Mouse (Mus musculus): ENCODE measurements around the gene Hibch. TPM values are rescaled to one million over a fixed set of nuclear protein-coding genes. Genes with fewer than 3 reads are reported as not detected.
"Not testable (repeated sequence)": the region's sequence is repeated elsewhere in the genome, so short reads cannot be mapped to it uniquely, and the experiment has no call there.

The Hibch gene
- polyA plus RNA-seq, 1 experiment from 2014 or later, result 23.8 TPM

- H3K27me3 ChIP-seq, result no peaks in the 10 kb centered on the region
- peak within 1 kb of the TSS; percentile 72 for H3K4me2 ChIP-seq
- peak within 1 kb of the TSS; percentile 89 for H3K27ac ChIP-seq
- no peaks in the 10 kb centered on the region for H3K36me3 ChIP-seq
- H3K4me3 ChIP-seq, result peak within 1 kb of the TSS; percentile 63
- peak within 1 kb of the TSS; percentile 74 for H3K9ac ChIP-seq
- ATAC-seq (ENCODE audit: insufficient number of reproducible peaks, low FRiP score, low TSS enrichment, low read depth), result peak; percentile 75
- under 1% methylated on average over 57 of the region's 59 CpGs for WGBS
- no peaks in the 10 kb centered on the region for H3K9me3 ChIP-seq
- 0 out of 2 replicates have a peak, but pooled peaks cover 8% of the 10 kb centered on the region for H3K4me1 ChIP-seq
Observed at GRCm38 (mm10) chr1:52816910-52817812, 27.6 kb upstream of the Hibch start, which contains the start of gene Inpp1. Gene Inpp1 (minus strand): TSS chr1:52817688.

- 0 out of 2 replicates have a peak, but pooled peaks cover 8% of the 10 kb centered on the region for H3K4me1 ChIP-seq
- peak overlapping the region; percentile 89 for H3K27ac ChIP-seq
- H3K9ac ChIP-seq, result peak overlapping the region; percentile 74
- no peaks in the 10 kb centered on the region for H3K36me3 ChIP-seq
- H3K4me3 ChIP-seq, result peak overlapping the region; percentile 63
- H3K4me2 ChIP-seq, result peak overlapping the region; percentile 72
- no peak for ATAC-seq (ENCODE audit: insufficient number of reproducible peaks, low FRiP score, low TSS enrichment, low read depth)
- no peaks in the 10 kb centered on the region for H3K9me3 ChIP-seq
- WGBS, result 4% methylated on average over 7 of the region's 7 CpGs
- no peaks in the 10 kb centered on the region for H3K27me3 ChIP-seq
Observed at GRCm38 (mm10) chr1:52817813-52818147, 26.9 kb upstream of the Hibch start.

- Histone ChIP-seq H3K9ac (no peak overlapping the region), H3K27ac (no peak overlapping the region), H3K4me1 (no peaks in the 10 kb centered on the region), H3K4me2 (no peak overlapping the region), H3K4me3 (no peak overlapping the region), H3K36me3 (no peaks in the 10 kb centered on the region), H3K27me3 (no peaks in the 10 kb centered on the region), H3K9me3 (no peaks in the 10 kb centered on the region)
- 87% methylated on average over 3 of the region's 3 CpGs for WGBS
- no peak for ATAC-seq (ENCODE audit: insufficient number of reproducible peaks, low FRiP score, low TSS enrichment, low read depth)
Observed at GRCm38 (mm10) chr1:52839099-52839498, 5.6 kb upstream of the Hibch start.

- ATAC-seq (ENCODE audit: insufficient number of reproducible peaks, low FRiP score, low TSS enrichment, low read depth), result no peak
- no peak overlapping the region for H3K27ac ChIP-seq
- 10% methylated on average over 3 of the region's 3 CpGs for WGBS
- peak overlapping the region; percentile 62 for H3K4me2 ChIP-seq
- H3K27me3 ChIP-seq, result no peaks in the 10 kb centered on the region
- H3K36me3 ChIP-seq, result no peaks in the 10 kb centered on the region
- H3K4me3 ChIP-seq, result peak overlapping the region; percentile 65
- peaks cover 8% of the 10 kb centered on the region for H3K4me1 ChIP-seq
- H3K9ac ChIP-seq, result no peak overlapping the region
- no peaks in the 10 kb centered on the region for H3K9me3 ChIP-seq
Observed at GRCm38 (mm10) chr1:52844354-52844753, 375 bp upstream of the Hibch start.

- no peaks in the 10 kb centered on the region for H3K36me3 ChIP-seq
- no peak overlapping the region for H3K27ac ChIP-seq
- H3K4me3 ChIP-seq, result no peak overlapping the region
- H3K27me3 ChIP-seq, result no peaks in the 10 kb centered on the region
- no peaks in the 10 kb centered on the region for H3K9me3 ChIP-seq
- no peak overlapping the region for H3K4me2 ChIP-seq
- H3K4me1 ChIP-seq, result peaks cover 8% of the 10 kb centered on the region
- ATAC-seq (ENCODE audit: insufficient number of reproducible peaks, low FRiP score, low TSS enrichment, low read depth), result no peak
- WGBS, result 92% methylated on average over 4 of the region's 4 CpGs
- no peak overlapping the region for H3K9ac ChIP-seq
Observed at GRCm38 (mm10) chr1:52846556-52846955, 1.8 kb downstream of the Hibch start.

GRCm38 (mm10) chr1:52849422-52849821 lies 4.7 kb downstream of the Hibch start:
- WGBS, result 82% methylated on average over 4 of the region's 4 CpGs
- Histone ChIP-seq H3K27ac (no peak overlapping the region), H3K9me3 (no peaks in the 10 kb centered on the region), H3K9ac (no peak overlapping the region), H3K36me3 (no peaks in the 10 kb centered on the region), H3K4me3 (no peak overlapping the region), H3K4me2 (no peak overlapping the region), H3K27me3 (no peaks in the 10 kb centered on the region), H3K4me1 (peaks cover 8% of the 10 kb centered on the region)
- no peak for ATAC-seq (ENCODE audit: insufficient number of reproducible peaks, low FRiP score, low TSS enrichment, low read depth)

GRCm38 (mm10) chr1:52854029-52854428 lies 9.3 kb downstream of the Hibch start:
- H3K27me3 ChIP-seq; H3K36me3 ChIP-seq; ATAC-seq (ENCODE audit: insufficient number of reproducible peaks, low FRiP score, low TSS enrichment, low read depth); H3K27ac ChIP-seq; H3K4me2 ChIP-seq; H3K9me3 ChIP-seq; H3K9ac ChIP-seq; H3K4me1 ChIP-seq; H3K4me3 ChIP-seq: not testable (repeated sequence)
- WGBS, result 84% methylated on average over 1 of the region's 1 CpGs

GRCm38 (mm10) chr1:52855904-52856601 lies 11.3 kb downstream of the Hibch start:
- WGBS, result 79% methylated on average over 7 of the region's 7 CpGs
- Histone ChIP-seq H3K36me3 (peaks cover 7% of the 10 kb centered on the region; the same call in 1 of the 2 replicates), H3K27me3 (no peaks in the 10 kb centered on the region), H3K4me2 (no peak overlapping the region), H3K4me1 (no peaks in the 10 kb centered on the region), H3K9me3 (no peaks in the 10 kb centered on the region), H3K4me3 (no peak overlapping the region), H3K9ac (no peak overlapping the region), H3K27ac (no peak overlapping the region)
- ATAC-seq (ENCODE audit: insufficient number of reproducible peaks, low FRiP score, low TSS enrichment, low read depth), result no peak

GRCm38 (mm10) chr1:52864220-52864619 lies 19.5 kb downstream of the Hibch start:
- H3K4me1 ChIP-seq, result no peaks in the 10 kb centered on the region
- H3K4me3 ChIP-seq, result no peak overlapping the region
- whole genome bisulfite sequencing, result 83% methylated on average over 1 of the region's 1 CpGs
- no peak for ATAC-seq (ENCODE audit: insufficient number of reproducible peaks, low FRiP score, low TSS enrichment, low read depth)
- no peak overlapping the region for H3K27ac ChIP-seq
- no peaks in the 10 kb centered on the region for H3K9me3 ChIP-seq
- no peak overlapping the region for H3K9ac ChIP-seq
- H3K36me3 ChIP-seq, result peaks cover 10% of the 10 kb centered on the region; the same call in 1 of the 2 replicates
- H3K4me2 ChIP-seq, result no peak overlapping the region
- H3K27me3 ChIP-seq, result no peaks in the 10 kb centered on the region

- Histone ChIP-seq H3K4me1 (no peaks in the 10 kb centered on the region), H3K4me3 (no peak overlapping the region), H3K36me3 (peaks cover 3% of the 10 kb centered on the region; the same call in 1 of the 2 replicates), H3K9ac (no peak overlapping the region), H3K27me3 (no peaks in the 10 kb centered on the region), H3K4me2 (no peak overlapping the region), H3K9me3 (no peaks in the 10 kb centered on the region), H3K27ac (no peak overlapping the region)
- WGBS, result 96% methylated on average over 3 of the region's 3 CpGs
- ATAC-seq (ENCODE audit: insufficient number of reproducible peaks, low FRiP score, low TSS enrichment, low read depth), result no peak
Observed at GRCm38 (mm10) chr1:52866007-52866406, 21.3 kb downstream of the Hibch start.

GRCm38 (mm10) chr1:52867876-52868275 lies 23.1 kb downstream of the Hibch start:
- Histone ChIP-seq H3K4me2 (no peak overlapping the region), H3K9me3 (no peaks in the 10 kb centered on the region), H3K27me3 (no peaks in the 10 kb centered on the region), H3K27ac (no peak overlapping the region), H3K9ac (no peak overlapping the region), H3K4me3 (no peak overlapping the region), H3K36me3 (0 out of 2 replicates have a peak, but pooled peaks cover 4% of the 10 kb centered on the region), H3K4me1 (no peaks in the 10 kb centered on the region)
- WGBS, result 72% methylated on average over 1 of the region's 1 CpGs
- no peak for ATAC-seq (ENCODE audit: insufficient number of reproducible peaks, low FRiP score, low TSS enrichment, low read depth)

- WGBS, result 79% methylated on average over 2 of the region's 2 CpGs
- H3K27ac ChIP-seq, result no peak overlapping the region
- H3K36me3 ChIP-seq, result peaks cover 7% of the 10 kb centered on the region
- H3K4me3 ChIP-seq, result no peak overlapping the region
- no peak for ATAC-seq (ENCODE audit: insufficient number of reproducible peaks, low FRiP score, low TSS enrichment, low read depth)
- no peaks in the 10 kb centered on the region for H3K9me3 ChIP-seq
- no peaks in the 10 kb centered on the region for H3K27me3 ChIP-seq
- no peak overlapping the region for H3K4me2 ChIP-seq
- H3K9ac ChIP-seq, result no peak overlapping the region
- no peaks in the 10 kb centered on the region for H3K4me1 ChIP-seq
Observed at GRCm38 (mm10) chr1:52884208-52884607, 39.5 kb downstream of the Hibch start.

All from limb, embryonic 15.5 days (tissue).